Comparison of ENCODE assay signal across 14 mouse cellular contexts in the genomic region with DNA sequence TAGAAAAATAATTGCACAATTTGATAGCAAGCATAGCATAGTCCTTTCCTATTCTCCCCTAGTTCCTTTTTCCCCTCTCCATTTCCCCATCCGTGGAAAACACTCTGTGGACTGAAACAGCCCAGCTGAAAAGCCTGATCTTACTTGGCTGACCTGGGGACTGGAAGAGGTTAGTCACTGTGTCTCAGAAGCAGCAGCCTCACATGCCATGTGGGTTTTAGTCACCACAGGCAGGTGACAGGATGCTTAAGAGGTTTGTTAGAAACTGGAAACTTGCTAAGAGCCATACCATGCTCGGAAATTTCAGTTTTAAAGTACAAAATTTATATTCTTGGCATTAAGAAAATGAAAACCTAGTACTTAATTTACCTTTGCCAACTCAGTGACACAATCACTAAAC.
"Had no signal": no experiment of that assay in that cellular context is flagged by ENCODE, and none has a peak within 500 bp of the region (broad histone marks: within the 10 kb centered on the region; RNA-seq: fewer than 3 reads in every experiment).

No protein-coding gene starts in this region.

- H3K4me3 ChIP-seq: limb, embryonic 13.5 days; liver, embryonic 15.5 days; midbrain, embryonic 10.5 days; myocyte; neural tube, embryonic 15.5 days had no signal

- DNase-seq: kidney, postnatal 10 days; kidney, postnatal 4 days; lung, adult 2 months; lung, postnatal 36 days; midbrain, embryonic 14.5 days; right cerebral cortex, postnatal 4 days; spleen, adult 18-20 months; thymus, adult 2 months; thymus, postnatal 25 days had no signal

- H3K27ac ChIP-seq: limb, embryonic 13.5 days; liver, embryonic 15.5 days; midbrain, embryonic 10.5 days; neural tube, embryonic 15.5 days had no signal
